Mouse (Mus musculus) retina, embryonic 14.5 days (tissue): ENCODE data around the gene Tapbpl.
"Not testable (repeated sequence)": the region's sequence is repeated elsewhere in the genome, so short reads cannot be mapped to it uniquely, and the experiment has no call there.

ENCODE experiments used
- DNase-seq: peaks from one replicate; pipeline ENCODE4 v3.0.0-alpha.2; 2015; ENCODE audit warnings: low spot score

Tapbpl gene

DNA sequence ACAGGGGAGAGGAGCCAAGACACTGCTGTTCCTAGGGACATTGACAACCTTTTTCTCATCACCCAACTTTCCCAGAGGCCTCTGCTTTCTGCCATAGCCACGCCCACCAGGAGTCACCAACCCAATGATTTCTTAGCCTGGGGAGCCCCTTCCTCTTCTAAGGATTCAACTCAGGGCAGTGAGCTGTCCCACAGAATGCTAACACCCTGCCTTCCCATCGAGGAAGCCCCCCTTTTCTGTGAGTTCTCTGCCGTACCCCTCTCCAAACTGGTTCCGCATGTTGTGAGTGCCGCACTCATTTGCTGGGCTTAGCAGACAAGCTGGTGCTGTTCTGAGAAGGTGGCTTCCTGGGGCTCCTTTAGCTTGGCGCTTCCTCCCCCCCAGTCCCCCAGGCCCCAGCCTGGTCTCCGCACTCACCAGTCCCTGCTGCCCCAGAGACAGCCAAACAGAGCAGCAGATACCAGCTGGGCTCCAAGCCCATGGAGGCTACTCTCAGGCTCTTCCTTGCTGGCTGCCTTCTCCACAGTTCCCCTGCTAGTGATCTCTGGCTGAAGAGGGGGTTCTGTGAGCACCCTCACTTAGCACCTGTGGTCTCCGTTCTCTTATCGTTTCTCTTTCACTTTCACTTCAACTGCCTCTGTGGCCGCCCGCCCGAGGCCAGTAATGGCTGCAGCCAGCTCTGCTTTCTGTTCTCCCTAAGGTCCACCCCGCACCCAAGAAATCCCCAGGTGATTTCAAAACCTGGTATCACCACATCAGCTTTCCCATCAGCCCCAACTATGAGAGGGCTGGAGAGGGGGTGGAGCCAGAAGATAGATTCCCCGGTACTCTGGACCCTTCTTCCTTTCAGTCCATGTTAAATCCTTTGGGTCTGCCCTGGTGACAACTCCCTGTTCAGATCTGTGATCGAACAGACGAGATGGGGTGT, at the start of gene Tapbpl:
Gene Tapbpl (minus strand): TSS at position 744 of the 928 bp plus-strand sequence.
- DNase-seq, result peak; percentile 66

DNA sequence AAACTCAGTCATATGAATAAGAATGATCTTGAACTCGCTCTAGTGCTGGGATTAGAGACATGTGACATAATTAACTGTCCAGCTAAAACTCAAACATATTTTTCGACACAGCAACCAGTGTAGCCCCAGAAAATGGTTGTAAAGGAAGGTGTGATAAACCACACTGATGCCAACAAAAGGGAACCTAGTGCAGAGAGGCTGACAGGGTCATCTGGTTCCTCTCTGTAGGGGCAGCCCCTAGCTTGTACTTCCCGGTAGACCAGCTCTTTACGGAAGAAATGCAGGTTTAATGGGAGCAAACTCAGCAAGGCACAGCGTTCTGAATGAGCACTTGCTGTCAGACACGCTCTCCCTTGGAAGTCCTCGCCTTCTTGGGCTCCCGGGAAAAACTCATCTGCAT, 48.1 kb upstream of the Tapbpl start:
- no peak for DNase-seq

DNA sequence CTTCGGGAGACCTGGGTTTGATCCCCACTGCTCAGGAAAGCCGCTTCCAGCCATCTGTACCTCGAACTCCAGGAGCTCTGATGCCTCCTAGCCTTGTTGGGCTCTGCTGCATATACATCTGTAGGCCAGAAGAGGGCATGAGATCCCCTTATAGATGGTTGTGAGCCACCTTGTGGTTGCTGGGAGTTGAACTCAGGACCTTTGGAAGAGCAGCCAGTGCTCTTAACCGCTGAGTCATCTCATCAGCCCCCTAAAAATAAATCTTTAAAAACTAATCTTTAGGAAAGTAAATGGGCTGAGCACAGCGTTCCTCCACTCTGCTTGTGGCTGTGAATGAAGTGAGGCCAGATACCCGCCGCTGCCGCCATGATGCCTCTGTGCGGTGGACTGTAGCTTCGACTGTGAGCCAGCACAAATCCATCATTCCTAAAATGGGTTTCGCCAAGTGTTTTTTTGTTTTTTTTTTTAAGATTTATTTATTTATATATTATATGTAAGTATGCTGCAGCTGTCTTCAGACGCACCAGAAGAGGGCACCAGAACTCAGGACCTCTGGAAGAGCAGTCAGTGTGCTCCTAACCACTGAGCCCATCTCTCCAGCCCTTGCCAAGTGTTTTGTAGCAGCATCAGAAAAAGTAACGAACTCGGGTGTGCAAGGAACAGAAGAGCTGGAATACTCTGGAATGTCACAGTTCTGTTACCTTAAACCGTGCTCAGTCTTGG, 43.3 kb upstream of the Tapbpl start:
- DNase-seq, result peak; percentile 55

DNA sequence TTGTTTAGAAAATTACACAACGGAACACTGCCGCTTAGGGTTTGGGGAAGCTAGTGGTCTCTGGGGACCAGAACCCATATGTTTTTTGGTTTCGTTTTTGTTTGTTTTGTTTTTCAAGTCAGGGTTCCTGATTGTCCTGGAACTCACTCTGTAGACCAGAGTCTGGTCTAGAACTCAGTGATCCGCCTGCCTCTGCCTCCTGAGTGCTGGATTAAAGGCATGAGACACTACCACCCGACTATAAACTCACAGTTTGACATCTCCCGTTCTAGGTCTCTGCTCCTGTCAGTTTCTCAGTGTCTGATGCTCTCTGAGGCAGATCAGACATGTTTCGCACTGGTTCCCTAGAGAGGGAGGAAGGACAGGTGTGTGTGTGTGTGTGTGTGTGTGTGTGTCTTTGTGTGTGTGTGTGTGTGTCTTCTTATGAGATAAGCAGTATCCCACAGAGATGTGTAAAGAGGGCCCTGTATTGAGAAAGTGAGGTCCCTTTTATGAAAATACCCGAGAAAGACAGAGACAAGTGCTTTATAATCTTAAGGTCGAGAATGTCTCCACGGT, 40.6 kb upstream of the Tapbpl start:
- DNase-seq, result no peak

DNA sequence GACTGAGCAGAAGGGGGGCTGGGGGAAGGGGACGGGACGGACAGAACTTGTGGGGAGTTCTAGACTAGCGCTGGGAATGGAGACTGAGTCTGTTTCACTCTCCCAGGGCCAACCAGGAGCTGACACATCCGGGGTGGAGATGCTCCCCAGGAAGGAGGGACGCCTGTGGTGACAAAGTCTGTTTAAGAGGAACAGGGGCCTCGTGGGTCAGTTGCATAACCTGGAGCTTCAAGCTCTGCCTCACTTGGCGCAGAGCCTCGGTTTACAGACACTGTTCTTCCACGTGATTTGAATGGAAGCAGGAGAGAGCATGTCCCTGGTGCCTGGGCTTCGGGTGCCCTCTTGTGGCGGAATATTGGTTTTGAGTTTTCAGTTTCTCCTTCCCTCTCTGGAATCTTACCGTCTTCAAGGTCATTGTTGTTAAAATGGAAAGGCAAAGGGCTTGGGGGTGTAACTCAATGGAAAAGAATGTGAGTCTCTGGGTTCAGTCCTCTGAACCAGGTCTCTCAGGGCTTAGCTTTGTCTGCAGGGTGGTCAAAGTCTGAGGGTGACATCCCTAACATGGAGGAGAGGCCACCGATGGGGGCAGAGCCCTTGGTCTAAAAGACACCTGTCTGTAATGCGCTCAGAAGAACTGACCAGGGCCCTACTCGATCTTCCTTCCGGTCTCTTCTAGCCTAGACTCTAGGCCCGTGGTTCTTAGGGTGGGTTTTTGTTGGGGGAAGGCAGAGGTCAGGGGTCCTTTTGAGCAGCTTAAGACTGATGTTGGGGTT, 40.0 kb upstream of the Tapbpl start:
- DNase-seq, result peak; percentile 95

DNA sequence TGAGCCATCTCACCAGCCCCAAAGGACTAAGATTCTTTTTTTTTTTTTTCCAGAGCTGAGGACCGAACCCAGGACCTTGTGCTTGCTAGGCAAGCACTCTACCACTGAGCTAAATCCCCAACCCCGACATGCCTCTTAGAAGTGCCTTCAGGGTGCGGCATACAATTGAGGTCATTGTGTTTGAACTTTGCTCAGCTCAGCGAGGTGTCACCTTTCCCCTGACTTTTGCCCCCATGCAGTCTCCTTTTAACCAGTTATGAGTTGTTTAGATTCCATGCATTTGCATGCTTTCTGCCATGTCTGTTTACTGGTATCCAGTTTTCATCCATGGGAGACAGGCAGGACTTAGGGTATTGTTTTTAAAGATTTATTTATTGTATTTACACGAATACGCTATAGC, 37.1 kb upstream of the Tapbpl start:
- DNase-seq, result no peak

DNA sequence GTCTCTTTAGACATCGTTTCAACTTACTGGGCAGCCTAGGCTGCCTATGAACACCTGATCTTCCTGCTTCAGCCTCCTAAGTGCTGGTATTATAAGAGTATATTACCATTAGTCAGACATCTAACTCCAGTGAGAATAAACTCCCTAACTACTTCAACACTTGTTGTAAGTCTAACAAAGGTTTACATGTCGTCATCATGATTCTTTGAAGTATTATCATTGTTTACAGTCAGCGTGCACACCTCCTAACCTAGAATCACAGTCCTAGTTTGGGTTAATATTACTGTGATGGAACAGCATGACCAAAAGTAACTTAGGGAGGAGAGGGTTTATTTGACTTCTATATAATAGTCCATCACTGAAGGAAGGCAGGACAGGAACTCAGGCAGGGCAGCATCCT, 35.8 kb upstream of the Tapbpl start:
- DNase-seq, result no peak

DNA sequence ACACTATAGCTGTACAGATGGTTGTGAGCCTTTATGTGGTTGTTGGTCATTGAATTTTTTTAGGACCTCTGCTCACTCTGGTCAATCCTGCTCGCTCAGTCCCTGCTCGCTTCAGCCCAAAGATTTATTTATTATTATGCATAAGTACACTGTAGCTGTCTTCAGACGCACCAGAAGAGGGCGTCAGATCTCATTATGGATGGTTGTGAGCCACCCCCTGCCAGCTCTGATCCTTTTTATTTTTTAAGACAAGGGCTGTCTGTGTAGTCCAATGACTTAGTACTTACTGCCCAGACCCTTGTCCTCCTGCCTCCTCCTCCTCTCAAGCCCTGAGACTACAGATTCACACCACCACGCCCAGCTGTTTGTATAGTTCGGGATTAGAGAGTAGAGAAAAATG, 34.9 kb upstream of the Tapbpl start:
- not testable (repeated sequence) for DNase-seq

DNA sequence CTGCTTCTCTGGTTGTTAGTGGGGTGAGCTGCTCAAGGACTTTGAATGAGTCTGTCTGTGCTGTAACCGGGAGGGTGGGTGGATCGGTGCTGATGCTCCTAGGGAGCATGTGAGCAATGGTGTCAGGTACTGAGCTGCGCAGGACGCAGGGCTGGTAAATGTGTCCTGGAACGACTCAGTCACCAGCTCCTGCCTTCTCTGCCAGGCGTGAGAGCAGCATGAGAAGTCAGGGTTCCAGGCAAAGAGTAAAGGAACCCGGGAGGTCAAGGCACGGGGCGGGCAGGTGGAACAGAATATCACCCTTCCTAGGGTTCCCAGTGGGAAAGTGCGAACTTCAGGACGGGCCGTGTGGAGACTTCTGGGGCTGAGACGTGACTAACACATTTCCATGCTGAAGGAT, 34.4 kb upstream of the Tapbpl start:
- DNase-seq, result no peak

DNA sequence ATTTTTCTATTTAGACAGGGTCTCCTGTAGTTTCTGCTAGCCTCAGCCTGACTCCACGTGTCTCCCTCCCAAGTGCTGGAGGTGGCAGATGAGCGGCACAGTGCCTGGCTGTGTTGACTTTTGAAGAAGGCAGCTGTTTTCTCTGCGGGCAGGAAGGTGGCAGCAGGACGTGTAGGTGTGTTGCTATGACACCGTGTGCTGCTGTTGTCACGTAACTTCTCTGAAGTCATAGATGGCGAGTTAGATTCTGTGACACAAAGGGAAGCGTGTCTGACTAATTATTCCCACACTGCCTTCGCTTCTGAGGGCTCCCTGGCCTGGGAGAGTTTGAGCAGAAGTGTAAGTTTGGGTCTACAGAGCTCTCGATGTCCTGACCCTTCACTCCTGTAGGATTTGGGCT, 33.6 kb upstream of the Tapbpl start:
- DNase-seq, result no peak

DNA sequence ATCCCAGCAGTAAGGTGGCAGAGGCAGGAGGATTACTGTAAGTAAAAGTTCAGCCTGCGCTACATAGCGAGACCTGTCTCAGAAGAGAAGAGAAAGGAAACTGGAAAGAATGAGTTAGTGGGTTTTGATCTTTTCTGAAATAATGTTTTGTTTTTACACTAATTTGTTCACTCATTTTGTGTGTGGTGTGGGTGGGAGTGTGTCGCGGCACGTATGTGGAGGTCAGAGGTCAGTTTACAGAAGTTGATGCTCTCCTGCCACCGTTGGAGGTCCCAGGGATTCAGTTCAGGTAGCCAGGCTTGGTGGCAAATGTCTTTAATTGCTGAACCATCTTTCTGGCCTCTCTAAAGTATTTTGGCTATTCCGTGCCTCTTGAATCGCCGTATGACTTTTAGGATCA, 32.6 kb upstream of the Tapbpl start:
- no peak for DNase-seq

DNA sequence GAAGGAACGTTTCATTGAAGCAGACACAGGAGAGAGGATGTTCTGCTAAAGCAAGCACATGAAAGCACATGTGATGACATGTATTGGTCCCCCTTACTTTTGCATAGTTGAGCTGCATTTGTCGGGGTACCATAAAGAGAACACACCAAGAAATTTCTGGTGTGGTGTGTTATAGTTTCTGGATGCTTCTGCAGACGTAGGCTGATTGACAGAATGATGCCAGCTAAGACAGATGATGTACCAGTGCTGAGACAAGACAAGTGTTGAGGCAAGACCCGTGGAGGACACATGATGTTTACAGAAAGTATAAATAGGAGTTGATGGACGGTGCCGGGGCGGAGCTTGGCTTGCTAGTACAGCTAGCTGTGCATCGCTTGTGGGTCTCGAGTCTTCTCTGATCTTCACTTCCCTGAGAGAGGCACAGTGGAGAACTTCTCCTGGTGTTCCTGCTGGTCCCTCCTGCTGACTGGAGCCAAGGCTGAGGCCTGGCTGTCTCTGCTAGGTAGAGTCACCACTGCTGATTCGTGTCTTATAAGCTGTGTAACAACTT, 28.4 kb upstream of the Tapbpl start:
- no peak for DNase-seq

DNA sequence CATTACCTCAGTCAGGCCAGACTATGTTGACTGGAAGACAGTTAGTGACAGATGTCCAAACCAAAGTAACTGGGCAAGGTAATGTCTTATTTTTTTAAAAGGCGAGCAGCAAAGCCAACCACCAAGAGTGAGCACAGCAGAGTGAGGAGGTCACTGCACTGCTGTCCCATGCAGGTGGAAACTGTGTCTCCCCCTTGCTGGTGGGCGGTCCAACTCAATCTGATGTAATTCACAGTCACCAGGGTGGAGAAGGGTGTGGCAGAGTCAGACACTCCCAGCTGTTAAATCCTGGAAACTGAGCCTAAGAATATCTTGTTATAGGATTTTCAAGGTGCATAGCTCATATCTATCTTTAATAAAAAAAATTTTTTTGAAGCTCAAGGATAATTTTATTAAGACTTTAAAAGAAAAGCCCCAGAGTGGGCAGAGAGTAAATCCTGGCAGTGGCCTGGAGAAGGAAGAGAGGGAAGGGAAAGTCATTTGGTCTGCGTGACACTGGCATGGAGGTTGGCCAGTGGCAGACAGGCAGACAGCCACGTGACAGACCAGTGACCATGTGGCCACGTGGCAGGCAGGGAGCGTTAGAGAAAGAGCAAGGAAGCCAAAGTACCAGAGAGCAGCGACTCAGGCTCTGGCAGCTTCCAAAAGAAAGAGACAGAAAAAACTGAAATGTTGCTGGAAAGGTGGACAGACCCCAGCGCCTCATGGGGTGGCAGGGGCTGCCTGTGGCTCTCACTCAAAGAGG, 24.7 kb upstream of the Tapbpl start:
- no peak for DNase-seq

DNA sequence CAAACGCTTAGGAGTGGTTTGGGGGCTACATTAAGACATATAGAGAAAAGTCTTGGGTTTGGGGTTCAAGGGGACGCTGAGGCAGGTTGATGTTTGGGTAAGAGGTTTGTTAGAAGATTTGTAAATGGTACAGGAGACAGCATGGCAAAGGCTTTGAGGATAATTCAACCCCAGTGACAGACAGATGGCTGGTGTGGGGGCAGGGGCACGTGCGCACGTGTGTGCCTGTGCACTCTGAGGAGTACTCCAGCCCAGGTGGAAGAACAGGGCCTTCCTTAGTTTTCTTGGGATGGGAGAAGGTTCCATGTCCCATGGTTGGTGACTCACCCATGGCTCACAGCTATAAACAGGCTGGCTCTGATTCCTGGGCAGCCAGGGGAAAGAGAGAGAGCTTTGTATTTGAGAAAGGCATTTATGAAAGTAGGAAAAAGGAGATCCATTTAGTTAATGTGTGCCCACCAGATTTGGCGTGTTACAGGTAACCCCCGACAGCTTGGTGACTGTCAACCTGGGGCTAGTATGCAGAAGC, 23.9 kb upstream of the Tapbpl start:
- DNase-seq, result no peak

DNA sequence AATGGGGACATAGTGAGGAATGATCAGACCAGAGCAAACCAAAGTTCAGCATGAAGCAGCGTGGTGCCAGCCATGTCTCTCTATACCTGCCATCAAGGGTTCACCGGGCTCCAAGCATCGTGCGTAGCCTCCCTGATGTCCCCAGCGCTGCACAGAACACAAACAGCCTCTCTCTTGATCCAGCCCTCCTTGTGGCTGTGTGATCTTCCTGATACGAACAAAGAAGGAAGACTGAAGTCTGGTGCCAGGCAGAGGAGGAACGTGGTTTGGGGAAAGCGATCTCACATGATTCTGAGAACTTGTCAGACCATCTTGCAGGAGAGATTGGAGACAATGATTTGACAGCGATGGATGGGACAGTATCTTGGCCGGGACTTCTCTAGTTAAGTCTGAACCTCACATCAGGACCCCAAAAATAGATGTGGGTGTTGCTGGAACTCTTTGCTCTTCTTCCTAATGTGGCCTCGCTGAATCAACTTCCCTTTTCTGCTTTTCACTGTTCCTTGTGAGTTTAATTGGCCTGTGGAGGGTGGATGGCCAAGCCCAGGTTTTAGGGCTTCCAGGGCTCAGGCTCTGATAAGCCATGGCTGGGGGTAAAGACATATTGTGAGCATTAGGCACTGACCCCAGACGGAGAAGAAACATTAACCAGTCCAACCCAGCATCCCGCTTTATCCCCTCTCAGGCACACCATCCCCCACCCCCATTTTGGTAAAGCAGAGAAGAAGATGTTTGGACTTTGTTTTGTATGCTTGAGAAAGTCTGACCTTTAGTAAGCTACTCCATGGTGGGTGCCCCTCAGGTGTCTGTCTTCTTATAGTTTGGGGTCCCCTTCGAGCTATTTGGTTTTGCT, 22.4 kb upstream of the Tapbpl start:
- no peak for DNase-seq

DNA sequence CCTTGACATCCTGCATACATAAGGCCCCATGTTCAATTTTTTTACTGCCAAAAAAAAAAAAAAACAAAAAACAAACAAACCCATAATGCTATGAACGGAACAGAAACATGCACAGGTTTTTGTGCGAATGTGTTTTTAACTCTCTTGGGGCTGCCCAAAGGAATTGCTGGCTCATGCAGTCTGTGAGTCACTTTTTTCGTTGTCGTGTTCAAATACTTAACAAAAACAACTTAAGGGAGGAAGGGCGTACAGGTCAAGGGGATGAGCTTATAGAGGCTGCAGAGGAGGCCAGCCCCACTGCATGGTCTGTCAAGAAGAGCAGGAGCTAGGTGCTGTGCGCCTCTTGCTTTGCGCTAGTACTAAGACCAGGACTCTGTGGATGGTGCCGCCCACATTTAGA, 21.1 kb upstream of the Tapbpl start:
- no peak for DNase-seq

DNA sequence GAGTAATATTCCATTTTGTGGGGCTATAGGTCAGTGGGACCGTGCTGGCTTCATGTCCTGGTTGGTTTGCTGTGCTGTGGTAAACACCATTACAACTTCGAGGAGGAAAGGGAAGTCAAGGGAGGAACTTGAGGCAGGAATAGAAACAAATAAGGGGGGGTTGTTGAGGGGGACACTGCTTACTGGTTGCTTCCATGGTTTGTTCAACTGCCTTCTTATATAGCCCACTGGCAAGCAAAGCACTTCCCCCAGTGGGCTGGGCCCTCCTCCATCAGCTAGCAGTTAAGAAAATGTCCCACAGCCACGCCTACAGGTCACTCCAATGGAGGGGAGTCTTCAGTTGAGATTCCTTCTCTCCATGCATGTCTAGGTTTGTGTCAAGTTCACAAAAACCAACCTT, 20.6 kb upstream of the Tapbpl start:
- no peak for DNase-seq

DNA sequence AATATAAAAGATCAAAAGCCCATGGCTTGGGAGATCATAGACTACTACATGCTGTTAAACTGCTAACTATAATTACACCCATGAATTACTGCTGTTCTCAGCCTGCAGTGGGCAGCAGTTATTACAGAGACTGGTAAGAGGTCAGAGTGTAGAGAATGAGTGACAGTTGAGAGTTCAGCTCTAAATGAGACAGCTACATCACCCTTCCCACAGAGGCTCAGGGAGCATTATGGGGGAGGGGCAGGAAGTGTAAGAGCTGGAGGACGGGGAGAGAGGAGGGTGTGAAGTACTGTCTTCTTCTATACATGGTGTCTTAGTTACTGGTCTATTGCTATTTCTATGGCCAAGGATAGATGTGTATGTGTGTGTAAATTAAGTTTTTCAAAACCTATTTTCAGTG, 12.9 kb upstream of the Tapbpl start:
- peak; percentile 61 for DNase-seq

DNA sequence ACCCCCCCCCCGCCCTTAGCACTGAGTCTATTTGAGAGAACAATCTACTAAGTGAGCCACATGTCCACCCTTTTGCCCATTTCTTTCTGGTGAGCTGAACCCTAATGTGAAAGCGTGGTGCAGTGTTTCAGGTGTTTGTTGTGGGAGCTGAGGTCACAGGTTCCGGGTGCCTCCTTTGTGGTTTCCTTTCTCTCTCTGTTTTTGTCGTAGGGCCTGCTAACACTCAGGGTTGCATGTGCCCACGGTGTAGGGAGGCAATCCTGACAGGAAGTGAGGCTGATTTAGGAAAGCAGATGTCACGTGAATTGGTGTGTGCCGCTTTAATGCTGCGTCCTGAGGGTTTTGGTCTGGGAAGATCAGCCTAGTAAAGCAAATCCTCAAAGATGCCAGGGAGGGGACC, 9.9 kb upstream of the Tapbpl start:
- no peak for DNase-seq

DNA sequence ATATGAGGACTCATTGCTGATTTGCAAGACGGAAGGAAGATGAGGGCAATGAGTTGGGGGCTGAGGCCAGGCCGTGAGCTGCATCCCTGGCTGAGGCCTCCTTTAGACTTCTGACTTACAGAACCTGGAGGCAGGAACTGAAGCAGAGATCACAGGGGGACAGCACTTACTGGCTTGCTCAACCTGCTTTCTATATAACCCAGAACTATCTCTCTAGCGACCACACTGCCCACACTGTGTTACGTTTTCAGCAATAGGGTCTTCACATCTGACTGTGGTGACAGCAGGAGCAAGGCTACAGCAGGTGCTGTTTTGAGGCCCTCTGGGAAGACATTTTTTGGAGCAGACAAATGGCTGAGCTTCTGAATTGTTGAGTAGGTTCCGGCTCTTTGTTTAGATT, 9.0 kb upstream of the Tapbpl start:
- no peak for DNase-seq
